Mouse (Mus musculus): ENCODE measurements around the gene Sdccag8. TPM values are rescaled to one million over a fixed set of nuclear protein-coding genes. Genes with fewer than 3 reads are reported as not detected.

Sdccag8 gene
- polyA plus RNA-seq, 1 experiment from 2014 or later, result 19.1 TPM

GRCm38 (mm10) chr1:176880943-176881342, 66.5 kb downstream of the Sdccag8 start:
- Histone ChIP-seq H3K9me3 (no peaks in the 10 kb centered on the region), H3K4me1 (no peaks in the 10 kb centered on the region), H3K36me3 (no peaks in the 10 kb centered on the region), H3K9ac (no peak overlapping the region), H3K4me2 (no peak overlapping the region), H3K27me3 (no peaks in the 10 kb centered on the region), H3K4me3 (no peak overlapping the region), H3K27ac (no peak overlapping the region)
- WGBS, result 55% methylated on average over 6 of the region's 6 CpGs
- ATAC-seq (ENCODE audit: insufficient number of reproducible peaks, insufficient read depth, low FRiP score, low TSS enrichment, low read depth), result no peak

GRCm38 (mm10) chr1:176885207-176885933, 70.9 kb downstream of the Sdccag8 start:
- Histone ChIP-seq H3K4me1 (no peaks in the 10 kb centered on the region), H3K27me3 (no peaks in the 10 kb centered on the region), H3K4me2 (no peak overlapping the region), H3K9ac (no peak overlapping the region), H3K36me3 (no peaks in the 10 kb centered on the region), H3K9me3 (no peaks in the 10 kb centered on the region), H3K27ac (no peak overlapping the region), H3K4me3 (no peak overlapping the region)
- no peak for ATAC-seq (ENCODE audit: insufficient number of reproducible peaks, insufficient read depth, low FRiP score, low TSS enrichment, low read depth)
- WGBS, result 68% methylated on average over 17 of the region's 17 CpGs

GRCm38 (mm10) chr1:176886002-176886401, 71.5 kb downstream of the Sdccag8 start:
- no peak overlapping the region for H3K27ac ChIP-seq
- no peaks in the 10 kb centered on the region for H3K4me1 ChIP-seq
- 79% methylated on average over 5 of the region's 5 CpGs for WGBS
- no peaks in the 10 kb centered on the region for H3K9me3 ChIP-seq
- no peaks in the 10 kb centered on the region for H3K27me3 ChIP-seq
- no peak overlapping the region for H3K4me2 ChIP-seq
- no peaks in the 10 kb centered on the region for H3K36me3 ChIP-seq
- ATAC-seq (ENCODE audit: insufficient number of reproducible peaks, insufficient read depth, low FRiP score, low TSS enrichment, low read depth), result no peak
- no peak overlapping the region for H3K4me3 ChIP-seq
- H3K9ac ChIP-seq, result no peak overlapping the region

GRCm38 (mm10) chr1:176903741-176904140, 89.3 kb downstream of the Sdccag8 start:
- Histone ChIP-seq H3K27me3 (no peaks in the 10 kb centered on the region), H3K36me3 (no peaks in the 10 kb centered on the region), H3K9me3 (no peaks in the 10 kb centered on the region), H3K4me3 (no peak overlapping the region), H3K4me1 (no peaks in the 10 kb centered on the region), H3K9ac (no peak overlapping the region), H3K4me2 (no peak overlapping the region), H3K27ac (no peak overlapping the region)
- WGBS, result 90% methylated on average over 6 of the region's 6 CpGs
- ATAC-seq (ENCODE audit: insufficient number of reproducible peaks, insufficient read depth, low FRiP score, low TSS enrichment, low read depth), result no peak

GRCm38 (mm10) chr1:176915946-176916345, 101.5 kb downstream of the Sdccag8 start:
- Histone ChIP-seq H3K4me3 (no peak overlapping the region), H3K4me1 (peaks cover 7% of the 10 kb centered on the region; the same call in 1 of the 2 replicates), H3K27me3 (no peaks in the 10 kb centered on the region), H3K9me3 (no peaks in the 10 kb centered on the region), H3K36me3 (peaks cover 4% of the 10 kb centered on the region; the same call in 1 of the 2 replicates), H3K9ac (no peak overlapping the region), H3K4me2 (no peak overlapping the region), H3K27ac (no peak overlapping the region)
- no peak for ATAC-seq (ENCODE audit: insufficient number of reproducible peaks, insufficient read depth, low FRiP score, low TSS enrichment, low read depth)
- 96% methylated on average over 2 of the region's 2 CpGs for WGBS

GRCm38 (mm10) chr1:176919486-176919885, 105.0 kb downstream of the Sdccag8 start:
- H3K36me3 ChIP-seq, result peaks cover 4% of the 10 kb centered on the region; the same call in 1 of the 2 replicates
- H3K4me3 ChIP-seq, result no peak overlapping the region
- no peak overlapping the region for H3K27ac ChIP-seq
- no peaks in the 10 kb centered on the region for H3K4me1 ChIP-seq
- WGBS, result 91% methylated on average over 12 of the region's 12 CpGs
- H3K9ac ChIP-seq, result no peak overlapping the region
- no peaks in the 10 kb centered on the region for H3K9me3 ChIP-seq
- no peaks in the 10 kb centered on the region for H3K27me3 ChIP-seq
- H3K4me2 ChIP-seq, result no peak overlapping the region
- no peak for ATAC-seq (ENCODE audit: insufficient number of reproducible peaks, insufficient read depth, low FRiP score, low TSS enrichment, low read depth)

GRCm38 (mm10) chr1:176922842-176923241, 108.4 kb downstream of the Sdccag8 start:
- no peak for ATAC-seq (ENCODE audit: insufficient number of reproducible peaks, insufficient read depth, low FRiP score, low TSS enrichment, low read depth)
- H3K4me2 ChIP-seq, result no peak overlapping the region
- peaks cover 4% of the 10 kb centered on the region; the same call in 1 of the 2 replicates for H3K36me3 ChIP-seq
- H3K27me3 ChIP-seq, result no peaks in the 10 kb centered on the region
- H3K9me3 ChIP-seq, result no peaks in the 10 kb centered on the region
- H3K9ac ChIP-seq, result no peak overlapping the region
- 86% methylated on average over 5 of the region's 5 CpGs for WGBS
- H3K4me3 ChIP-seq, result no peak overlapping the region
- no peak overlapping the region for H3K27ac ChIP-seq
- H3K4me1 ChIP-seq, result no peaks in the 10 kb centered on the region

- no peak for ATAC-seq (ENCODE audit: insufficient number of reproducible peaks, insufficient read depth, low FRiP score, low TSS enrichment, low read depth)
- 75% methylated on average over 5 of the region's 5 CpGs for WGBS
- Histone ChIP-seq H3K4me1 (no peaks in the 10 kb centered on the region; the same call in 1 of the 2 replicates), H3K36me3 (no peaks in the 10 kb centered on the region), H3K9me3 (no peaks in the 10 kb centered on the region), H3K4me2 (no peak overlapping the region), H3K4me3 (no peak overlapping the region), H3K27me3 (no peaks in the 10 kb centered on the region), H3K27ac (no peak overlapping the region), H3K9ac (no peak overlapping the region)
Observed at GRCm38 (mm10) chr1:176926009-176926408, 111.5 kb downstream of the Sdccag8 start.

GRCm38 (mm10) chr1:176927312-176927711, 112.9 kb downstream of the Sdccag8 start:
- Histone ChIP-seq H3K4me3 (no peak overlapping the region), H3K36me3 (no peaks in the 10 kb centered on the region), H3K27ac (no peak overlapping the region), H3K9ac (no peak overlapping the region), H3K9me3 (no peaks in the 10 kb centered on the region), H3K4me1 (peaks cover 5% of the 10 kb centered on the region), H3K27me3 (no peaks in the 10 kb centered on the region), H3K4me2 (no peak overlapping the region)
- no peak for ATAC-seq (ENCODE audit: insufficient number of reproducible peaks, insufficient read depth, low FRiP score, low TSS enrichment, low read depth)
- WGBS, result 87% methylated on average over 9 of the region's 9 CpGs

- ATAC-seq (ENCODE audit: insufficient number of reproducible peaks, insufficient read depth, low FRiP score, low TSS enrichment, low read depth), result no peak
Observed at GRCm38 (mm10) chr1:176929710-176930109, 115.2 kb downstream of the Sdccag8 start.

GRCm38 (mm10) chr1:176930574-176930973, 116.1 kb downstream of the Sdccag8 start:
- Histone ChIP-seq H3K4me1 (peaks cover 17% of the 10 kb centered on the region), H3K36me3 (no peaks in the 10 kb centered on the region), H3K4me2 (no peak overlapping the region), H3K9ac (no peak overlapping the region), H3K27me3 (no peaks in the 10 kb centered on the region), H3K9me3 (no peaks in the 10 kb centered on the region), H3K4me3 (no peak overlapping the region), H3K27ac (no peak overlapping the region)
- 81% methylated on average over 2 of the region's 2 CpGs for WGBS
- no peak for ATAC-seq (ENCODE audit: insufficient number of reproducible peaks, insufficient read depth, low FRiP score, low TSS enrichment, low read depth)

More at GRCm38 (mm10) chr1:176929710-176930109, 115.2 kb downstream of the Sdccag8 start:
- Histone ChIP-seq H3K4me2 (no peak overlapping the region), H3K4me1 (peaks cover 14% of the 10 kb centered on the region), H3K9ac (no peak overlapping the region), H3K36me3 (no peaks in the 10 kb centered on the region), H3K4me3 (no peak overlapping the region), H3K27ac (no peak overlapping the region), H3K27me3 (no peaks in the 10 kb centered on the region), H3K9me3 (no peaks in the 10 kb centered on the region)
- WGBS, result 90% methylated on average over 8 of the region's 8 CpGs

- WGBS, result 56% methylated on average over 4 of the region's 4 CpGs
- Histone ChIP-seq H3K36me3 (no peaks in the 10 kb centered on the region), H3K9me3 (no peaks in the 10 kb centered on the region), H3K4me2 (no peak overlapping the region), H3K4me3 (no peak overlapping the region), H3K27ac (no peak overlapping the region), H3K4me1 (peaks cover 21% of the 10 kb centered on the region), H3K27me3 (no peaks in the 10 kb centered on the region), H3K9ac (no peak overlapping the region)
- ATAC-seq (ENCODE audit: insufficient number of reproducible peaks, insufficient read depth, low FRiP score, low TSS enrichment, low read depth), result no peak
Observed at GRCm38 (mm10) chr1:176930981-176931500, 116.6 kb downstream of the Sdccag8 start.
